Mouse (Mus musculus) CD4-positive helper T cell, adult 2 months (primary cell): ENCODE results near the gene Agap1.

Experiments
- DNase-seq: peaks from one replicate; pipeline ENCODE4 v3.0.0-alpha.2; 2012; ENCODE audit warnings: low read depth, missing footprints, low spot score

Gene Agap1

DNA sequence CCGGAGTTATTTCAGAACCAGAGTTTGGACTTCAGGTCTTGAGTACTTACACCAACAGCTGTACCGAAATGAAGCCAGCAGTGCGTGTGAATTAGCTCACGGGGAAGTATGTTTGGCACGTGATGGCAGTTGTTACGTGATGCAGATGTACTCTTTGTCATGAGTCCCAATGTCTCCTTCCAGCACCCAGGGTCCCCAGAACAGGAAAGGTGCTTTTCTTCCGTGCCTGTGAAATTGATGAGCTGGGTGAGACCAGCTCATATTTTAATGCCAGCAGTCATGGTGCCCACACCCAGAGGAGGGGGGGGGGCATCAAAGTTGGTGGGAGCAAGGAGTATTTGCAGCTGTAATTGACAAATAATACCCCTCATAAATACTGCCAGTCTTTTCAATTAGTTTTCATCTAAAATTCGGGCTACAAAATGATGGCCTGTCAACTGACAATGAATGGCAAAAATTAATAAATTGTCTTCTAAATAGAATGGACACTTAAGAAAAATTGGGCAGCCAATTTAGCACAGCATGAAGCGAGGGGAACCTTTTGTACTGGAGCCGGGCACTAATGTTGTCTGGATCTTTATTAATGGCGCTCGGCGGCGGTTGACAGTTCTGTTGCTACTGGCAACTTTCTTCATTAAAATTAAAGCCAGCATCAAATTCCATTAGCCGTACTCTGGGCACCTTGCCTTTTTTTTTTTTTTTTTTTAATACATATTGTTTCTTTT, 253.3 kb downstream of the Agap1 start:
- DNase-seq, result no peak

DNA sequence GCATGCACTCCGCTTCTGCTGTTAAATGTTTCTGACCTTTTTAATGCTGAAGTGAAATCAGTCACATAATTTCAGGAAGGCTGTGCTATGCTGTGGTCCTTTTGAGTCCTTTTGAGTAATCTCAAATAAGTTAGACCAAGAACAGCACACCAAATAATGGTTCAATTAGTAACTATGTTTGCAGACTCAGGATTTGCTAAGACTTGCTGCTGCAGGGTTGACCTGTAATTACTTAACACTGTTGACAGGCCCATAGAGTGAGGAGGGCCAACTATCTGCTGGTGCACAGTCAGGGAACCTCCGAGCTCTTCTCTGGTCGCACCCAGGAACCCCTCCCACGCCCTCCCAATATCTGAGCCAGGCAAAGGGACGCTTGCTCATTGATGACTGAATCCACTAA, 255.2 kb downstream of the Agap1 start:
- DNase-seq, result no peak

DNA sequence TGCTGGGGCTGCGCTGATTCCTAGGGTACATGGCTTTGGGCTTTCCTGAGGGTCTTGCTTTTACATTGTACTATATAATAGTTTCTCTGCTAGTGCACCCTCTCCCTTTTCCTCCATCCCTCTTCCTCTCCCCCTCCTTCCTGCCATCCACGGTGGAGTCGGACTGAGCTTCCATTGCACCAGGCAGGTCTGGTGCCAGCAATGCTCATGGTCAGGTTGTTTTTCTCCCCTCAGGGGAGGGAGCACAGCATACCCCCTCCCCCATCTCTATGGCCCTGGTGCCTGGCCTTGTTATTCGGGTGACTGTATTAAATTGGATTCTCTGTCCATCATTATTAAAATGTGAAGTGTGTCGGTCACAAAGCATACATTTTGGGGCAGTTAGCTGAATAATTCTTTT, 259.1 kb downstream of the Agap1 start:
- DNase-seq, result no peak

DNA sequence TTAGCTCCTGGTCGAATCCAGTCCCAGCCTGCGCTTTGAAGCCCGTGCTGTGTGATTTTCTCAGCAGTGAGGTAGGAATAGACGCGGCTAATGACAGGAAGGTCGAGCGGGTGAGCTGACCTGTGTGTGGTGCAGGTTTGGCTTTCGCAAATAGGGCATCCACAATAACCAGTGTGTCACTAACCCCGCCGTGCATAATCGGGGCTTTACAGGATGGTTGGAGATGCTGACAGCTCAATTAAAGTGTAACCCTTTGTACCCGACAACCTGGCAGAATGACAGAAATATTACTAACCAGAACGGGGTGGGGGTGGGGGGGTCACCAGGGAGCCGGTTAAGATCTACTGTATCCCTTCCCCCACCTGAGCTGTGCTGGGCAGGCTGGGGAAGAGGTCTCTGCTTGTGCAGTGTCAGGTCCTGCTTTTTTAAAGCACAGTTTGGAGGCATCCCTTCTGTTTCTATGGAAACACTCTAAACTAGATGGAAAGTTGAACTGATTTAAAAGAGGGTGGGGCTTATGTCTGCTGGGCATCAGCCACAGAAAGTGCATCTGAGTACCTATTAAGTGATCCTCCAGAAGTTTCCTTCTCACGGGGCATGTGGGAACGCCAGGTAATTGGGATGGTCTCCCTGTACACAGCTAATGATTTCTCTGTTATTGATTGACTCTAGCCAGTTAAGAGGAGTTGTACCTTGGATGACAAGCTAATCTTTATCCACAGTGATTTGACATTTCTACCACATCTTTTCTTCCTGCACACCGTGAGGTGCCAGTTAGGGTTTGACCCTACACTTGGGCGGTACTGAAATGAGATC, 259.8 kb downstream of the Agap1 start:
- no peak for DNase-seq

DNA sequence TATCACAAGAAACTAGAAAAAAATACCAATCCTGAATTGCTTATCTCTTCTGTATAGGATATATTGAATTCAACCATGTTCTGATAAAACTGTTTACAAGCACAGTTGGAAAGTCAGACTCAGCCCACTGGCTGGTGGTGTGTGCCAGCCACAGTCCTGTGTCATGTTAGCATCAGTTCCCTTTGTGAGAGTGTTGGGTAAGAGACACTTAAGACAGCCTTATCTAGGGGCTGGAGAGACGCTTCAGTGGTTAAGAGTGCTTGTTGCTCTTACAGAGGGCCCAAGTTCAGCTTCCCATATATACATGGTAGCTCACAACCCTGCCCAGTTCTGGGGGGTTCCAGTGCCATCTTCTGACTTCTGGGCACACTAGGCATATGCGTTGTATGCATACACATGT, 261.6 kb downstream of the Agap1 start:
- DNase-seq, result no peak

DNA sequence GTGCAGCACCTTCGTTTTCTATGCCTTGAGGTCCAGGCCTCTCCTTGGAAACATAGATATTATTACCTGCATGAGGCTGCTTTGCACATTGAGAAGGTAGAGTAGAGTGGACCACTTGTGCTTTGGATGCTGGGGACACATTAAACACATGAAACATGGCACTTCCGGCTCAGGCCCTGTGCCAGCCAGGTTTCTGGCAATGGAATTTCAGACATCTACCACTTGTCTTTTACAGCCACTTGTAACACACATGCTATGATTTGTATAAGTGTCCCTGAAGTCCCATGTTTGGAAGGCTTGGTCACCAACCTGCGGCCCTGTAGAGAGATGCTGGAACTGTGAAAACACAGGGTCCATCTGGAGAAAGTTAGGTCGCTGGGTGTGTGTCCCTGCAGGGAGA, 262.5 kb downstream of the Agap1 start:
- no peak for DNase-seq

DNA sequence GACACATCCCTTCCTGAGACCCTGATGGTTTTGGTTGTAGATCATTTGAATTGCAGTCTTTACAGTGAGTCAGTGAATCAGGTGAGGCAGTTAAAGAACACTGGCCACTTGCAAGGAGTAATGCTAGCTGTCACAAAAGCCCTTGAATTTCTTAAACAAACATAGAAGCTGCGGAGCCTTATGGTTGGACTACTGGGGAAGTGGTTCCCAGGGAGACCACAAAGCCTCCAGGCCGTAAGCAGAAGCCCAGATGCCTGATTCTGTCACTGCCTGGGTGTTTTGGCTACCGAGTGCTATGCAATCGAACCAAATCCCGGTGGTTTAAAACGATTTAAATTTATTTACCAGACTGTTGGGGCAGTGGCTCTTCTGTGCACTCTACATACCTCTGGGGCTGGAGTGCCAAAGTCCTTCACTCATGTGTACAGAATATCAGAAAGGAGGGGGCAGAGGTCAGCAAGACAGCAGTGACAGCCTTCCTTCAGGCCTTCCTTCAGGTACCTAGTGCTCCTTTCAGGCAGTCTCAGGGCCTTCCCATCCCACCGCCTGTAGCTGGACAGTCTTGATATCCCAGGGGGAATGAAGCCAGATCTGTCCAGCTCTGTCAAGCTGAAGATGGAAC, 264.3 kb downstream of the Agap1 start:
- no peak for DNase-seq

DNA sequence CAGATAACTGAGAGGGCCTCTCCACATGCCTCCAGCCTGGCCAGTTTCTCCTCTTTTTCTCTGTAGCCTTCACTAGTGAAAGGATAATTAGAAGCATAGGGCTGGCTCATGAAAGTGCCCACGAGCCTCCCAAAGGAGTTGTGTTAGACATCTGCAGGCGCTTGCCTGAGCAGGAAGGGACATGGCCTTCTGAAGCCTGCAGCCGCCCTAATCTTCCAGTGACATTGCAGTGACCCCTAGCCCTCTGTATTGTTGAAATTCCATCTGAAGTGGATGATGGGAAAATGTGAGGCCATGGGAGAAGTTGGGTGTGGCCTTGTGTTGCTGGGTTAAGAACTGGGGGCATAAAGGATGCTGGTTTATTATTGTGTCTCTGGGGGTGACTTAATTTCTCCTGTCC, 269.5 kb downstream of the Agap1 start:
- no peak for DNase-seq

DNA sequence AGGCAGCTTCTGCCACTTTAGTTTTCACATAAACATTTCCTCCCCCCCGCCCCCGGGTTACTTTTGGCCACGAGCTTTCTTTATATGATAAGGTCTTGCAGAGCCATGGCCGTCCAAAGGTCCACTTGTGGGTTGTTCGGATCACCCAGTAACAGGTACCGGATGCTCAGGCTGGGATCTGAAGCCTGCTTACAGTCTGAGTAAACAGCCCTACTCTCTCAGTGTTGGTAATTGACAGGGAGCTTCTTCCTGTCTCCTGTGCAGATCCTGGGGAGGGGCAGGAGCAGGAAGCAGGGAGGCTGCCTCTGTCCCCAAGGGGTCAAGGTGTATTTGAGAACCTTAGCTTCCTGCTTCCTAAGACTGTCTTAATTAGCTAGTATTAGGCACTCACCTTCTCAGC, 269.9 kb downstream of the Agap1 start:
- no peak for DNase-seq

DNA sequence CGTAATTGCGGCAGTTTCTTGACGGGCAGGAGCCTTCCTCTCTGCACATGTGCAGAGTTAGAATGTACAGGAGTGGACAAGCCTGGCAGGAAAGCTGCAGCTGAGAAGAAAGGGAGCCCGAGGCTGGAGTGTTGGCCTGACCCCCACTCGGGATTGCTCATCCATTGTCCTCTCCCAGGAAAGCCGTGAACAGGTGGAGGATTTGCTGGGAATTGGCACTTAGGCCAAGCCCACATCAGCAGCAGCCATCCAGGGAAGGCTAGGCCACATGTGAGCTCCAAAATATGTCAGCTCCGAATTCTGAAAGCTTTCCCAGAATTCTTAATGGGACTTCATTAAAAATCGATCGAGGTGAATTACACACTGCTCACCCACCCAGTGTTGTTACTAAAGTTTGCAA, 270.4 kb downstream of the Agap1 start:
- no peak for DNase-seq

DNA sequence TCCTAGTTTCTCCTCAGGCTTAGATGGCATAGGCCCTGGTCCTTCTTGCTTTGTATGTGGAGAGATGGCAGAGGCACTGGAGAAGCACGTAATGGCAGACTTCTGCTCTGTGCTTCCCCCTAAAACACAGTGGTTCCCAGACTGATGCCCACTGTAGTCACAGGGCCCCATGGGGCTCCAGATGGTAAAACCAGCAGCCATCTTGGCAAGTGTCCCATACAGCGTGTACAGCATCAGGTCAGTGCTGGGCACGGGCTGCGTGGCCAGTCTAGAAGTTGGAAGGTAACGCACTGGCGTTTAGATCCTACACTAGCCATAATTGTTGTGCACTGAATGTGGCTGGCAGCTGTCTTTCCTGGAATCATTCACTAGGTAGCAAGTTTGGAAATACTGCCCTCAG, 273.9 kb downstream of the Agap1 start:
- DNase-seq, result no peak

DNA sequence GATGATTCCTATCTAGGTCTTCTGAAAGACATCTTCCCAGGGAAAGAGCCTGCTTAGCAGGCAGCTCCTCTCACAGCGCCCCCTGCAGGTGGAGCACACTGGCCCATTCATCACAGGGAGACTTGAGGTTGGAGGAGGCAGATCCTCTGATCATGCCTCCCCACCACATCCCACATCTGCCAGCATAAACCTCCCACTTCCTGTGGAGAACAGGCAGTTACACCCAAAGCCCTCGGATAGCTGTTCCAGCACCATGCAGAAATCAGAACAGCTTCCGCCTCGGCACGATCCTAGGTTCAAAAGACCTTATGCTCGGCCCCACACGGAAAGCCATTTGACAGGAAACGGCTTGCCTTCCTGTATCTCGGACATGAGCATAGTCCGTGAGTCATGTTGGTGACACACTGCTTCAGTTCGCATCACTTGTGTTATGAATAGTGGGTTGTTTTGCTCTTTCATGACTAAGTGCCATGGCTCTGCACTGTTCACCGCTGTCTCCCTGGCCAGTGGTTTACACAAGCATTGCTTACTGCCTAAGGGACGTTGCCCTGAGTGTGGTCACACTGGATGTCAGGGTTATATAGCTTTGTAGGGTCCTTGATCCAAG, 276.1 kb downstream of the Agap1 start:
- DNase-seq, result no peak

DNA sequence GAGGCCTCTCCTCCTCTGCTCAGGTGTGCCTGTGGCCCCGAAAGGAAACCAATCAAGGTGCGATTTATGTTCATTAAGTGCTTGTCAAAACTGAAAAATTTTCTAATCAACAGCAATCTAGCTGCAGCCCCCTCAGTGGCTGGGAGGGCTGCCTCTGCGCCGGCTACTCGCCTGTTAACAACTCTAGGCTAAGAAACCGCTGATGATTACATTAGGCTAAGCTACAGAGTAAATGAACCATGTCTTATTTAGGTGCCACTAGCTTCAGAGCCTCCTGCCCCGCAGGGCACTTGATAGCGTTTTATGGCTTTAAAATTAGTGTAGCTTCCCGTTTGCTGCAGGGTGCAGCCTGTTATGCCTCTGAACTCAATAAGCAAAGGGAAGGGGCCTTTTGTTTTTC, 279.8 kb downstream of the Agap1 start:
- no peak for DNase-seq

DNA sequence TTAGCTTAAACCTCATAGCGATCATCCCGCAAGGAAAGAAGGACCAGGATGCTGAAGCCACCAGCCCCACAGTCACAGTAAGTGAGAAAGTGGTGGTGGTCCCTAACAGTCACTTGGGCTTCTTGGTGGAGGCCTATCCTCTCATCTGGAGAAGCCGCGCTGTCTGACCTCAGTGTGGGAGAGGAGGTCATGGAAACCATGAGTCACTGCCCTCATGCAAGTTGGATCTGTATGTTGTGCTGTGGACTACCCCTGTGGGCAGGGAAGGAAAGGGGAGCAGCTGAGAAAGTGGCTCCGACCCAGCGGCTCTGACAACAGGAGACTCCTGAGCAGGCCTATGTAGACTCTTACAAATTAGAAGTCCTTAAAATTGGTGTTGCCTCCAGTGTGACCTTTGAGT, 280.5 kb downstream of the Agap1 start:
- DNase-seq, result no peak

DNA sequence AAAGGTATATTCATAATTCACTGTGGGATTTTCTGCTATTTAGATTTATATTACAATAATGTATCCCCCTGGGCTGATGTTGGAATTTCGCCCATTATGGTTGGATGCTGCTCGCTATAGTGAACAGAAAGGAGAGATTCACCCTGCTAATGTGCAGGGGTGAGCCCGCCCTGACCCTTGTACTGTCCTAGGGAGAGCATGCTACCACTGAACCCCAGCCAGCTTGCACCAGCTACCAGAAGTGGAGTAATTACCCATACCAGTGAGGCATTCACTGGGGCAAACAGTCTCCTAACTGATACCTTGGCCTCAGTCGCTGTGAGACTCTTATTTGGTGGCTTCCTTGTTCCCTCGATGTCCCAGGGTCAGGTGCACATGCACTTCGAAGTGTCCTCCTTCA, 281.4 kb downstream of the Agap1 start:
- DNase-seq, result no peak

DNA sequence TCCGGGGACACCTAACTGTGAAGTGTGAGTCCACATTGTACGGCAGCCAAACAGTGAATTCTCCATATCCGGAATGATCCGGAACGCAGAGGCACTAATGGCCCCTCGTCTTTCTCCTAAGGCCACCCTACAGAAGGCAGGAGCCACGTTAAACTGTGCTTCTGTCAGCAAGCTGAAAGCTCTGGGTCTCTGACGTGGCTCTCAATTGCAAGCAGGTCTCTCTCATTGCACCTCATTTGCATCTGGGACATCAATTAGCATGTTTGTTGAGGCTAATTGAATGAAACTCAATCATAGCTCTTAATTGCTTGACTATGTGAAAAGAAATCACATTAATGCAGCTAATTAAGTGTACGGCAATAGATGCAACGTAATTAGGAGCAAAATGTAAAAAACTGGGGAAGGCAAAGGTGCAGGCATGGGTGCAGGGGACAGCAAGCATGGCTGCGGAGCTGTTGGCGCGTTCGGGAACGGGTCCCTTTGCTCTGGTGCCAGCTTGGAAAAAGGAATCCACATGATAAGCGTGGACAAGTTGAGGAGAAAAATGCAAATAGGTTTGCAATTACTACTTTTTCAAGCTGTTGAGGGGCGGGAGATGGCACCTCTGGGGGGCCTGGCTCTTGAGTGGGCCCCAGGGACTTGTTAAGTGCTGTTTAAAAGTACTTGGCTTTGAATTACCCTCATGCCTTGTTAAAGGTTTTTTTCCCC, 284.6 kb downstream of the Agap1 start:
- no peak for DNase-seq

DNA sequence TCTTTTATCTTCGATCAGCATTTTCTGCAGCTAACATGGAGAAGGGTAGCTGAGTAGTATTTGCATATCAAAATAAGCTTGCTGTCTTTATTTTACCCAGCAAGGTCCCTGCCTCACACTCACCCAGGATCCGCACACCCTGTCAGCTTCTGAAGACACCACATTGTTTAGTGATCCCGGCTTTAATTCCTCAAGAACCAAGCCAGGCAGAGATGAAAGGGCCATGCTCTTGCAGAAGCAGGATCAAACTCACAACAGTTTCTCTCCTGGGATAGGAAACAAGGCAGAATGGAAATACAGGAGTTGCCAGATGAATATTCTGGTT, 285.1 kb downstream of the Agap1 start:
- no peak for DNase-seq

DNA sequence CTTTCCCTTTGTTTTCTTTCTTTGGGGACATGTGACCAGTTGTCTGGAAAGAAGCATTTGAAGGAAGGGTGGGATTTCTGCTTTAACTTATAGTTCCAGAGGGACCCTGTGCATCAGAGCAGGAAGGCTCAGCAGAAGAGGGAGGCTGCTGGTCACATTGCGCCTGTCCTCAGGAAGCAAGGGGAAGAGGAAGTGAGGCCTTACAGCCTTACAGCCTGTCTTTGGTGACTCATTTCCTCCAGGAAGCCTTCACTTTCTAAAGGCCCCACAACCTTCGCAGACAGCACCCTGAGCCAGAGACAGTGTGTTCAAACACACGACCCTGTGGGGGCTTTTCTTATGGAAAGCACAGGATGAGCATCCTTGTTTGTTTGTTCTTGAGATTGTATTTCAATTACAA, 287.8 kb downstream of the Agap1 start:
- DNase-seq, result no peak

DNA sequence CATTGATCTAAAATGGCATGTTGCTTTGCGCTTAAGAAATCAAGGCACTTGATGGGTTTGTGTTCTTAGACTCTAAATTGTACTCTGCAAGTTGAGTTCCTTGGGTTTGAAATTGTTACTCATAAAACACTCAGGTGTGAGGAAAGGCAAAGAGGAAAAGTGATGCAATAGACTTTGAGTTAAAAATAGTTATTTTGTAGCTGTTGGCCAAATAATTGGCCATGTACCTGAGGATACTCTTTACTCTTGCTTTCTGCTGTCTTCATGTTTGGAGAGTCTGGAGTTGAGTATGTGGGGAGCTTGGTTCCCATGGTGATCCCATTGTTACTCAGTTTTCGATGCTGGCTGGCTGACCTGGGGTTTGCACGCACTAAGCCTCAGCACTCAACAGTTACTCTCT, 291.6 kb downstream of the Agap1 start:
- no peak for DNase-seq

DNA sequence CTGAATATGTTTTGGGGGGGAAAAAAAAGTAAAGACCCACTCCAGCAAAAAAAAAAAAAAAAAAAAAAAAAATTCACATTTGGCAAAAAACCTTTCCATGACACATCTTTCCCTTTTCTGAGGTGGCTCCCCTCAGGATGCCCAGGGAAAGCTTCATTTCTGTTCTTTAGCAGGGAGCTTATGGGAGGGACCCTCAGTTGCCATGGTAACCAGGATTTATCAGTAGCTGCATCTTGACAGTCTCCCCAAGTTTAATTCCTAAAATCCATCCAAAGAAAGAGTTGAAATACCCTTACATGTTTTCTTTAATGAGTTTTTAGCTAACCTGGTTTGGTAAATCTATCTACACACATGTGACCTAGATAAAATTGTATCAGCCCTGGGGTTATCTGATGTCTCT, 295.1 kb downstream of the Agap1 start:
- no peak for DNase-seq

DNA sequence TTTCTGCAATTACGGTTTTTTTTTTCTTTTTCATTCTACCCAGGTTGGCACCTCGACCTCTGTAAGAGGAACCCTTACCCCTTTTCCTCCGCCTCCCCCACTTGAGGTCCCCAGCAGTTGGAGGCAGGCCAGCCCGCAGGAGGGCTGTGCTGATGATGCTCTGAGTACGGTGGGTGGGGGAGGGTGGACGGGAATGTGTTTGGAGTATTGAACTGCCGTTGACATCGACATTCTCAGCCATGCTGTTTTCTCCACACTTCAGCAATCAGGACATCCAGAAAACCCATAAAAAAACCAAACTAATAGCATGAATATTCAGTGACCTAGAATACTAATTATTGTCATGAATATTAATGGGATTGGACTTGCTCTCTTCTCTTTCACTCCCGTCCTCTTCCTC, 295.9 kb downstream of the Agap1 start:
- DNase-seq, result no peak

DNA sequence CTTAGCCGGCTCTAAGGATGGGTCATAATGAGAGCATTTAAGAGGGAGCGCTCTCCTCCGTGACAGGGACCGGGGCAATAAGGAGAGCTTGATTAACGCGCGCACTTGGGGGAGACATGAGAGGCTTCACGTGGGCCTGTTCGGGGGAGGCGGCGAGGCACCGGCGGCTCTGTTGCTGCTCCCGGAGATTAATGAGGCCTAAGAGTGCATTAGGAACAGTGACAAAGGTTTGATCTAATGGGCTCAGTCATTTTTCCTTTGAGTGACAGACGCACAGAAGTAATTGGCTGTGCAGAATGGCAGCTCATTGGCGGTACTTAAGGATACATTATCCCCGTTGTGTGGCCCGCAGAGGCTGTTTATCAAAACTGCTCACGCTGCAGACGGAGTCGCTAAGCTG, 296.3 kb downstream of the Agap1 start:
- no peak for DNase-seq
